Mouse (Mus musculus) MEL (cell line): Measurements from ENCODE around the gene 1600012H06Rik. TPM values are rescaled to one million over a fixed set of nuclear protein-coding genes. Genes with fewer than 3 reads are reported as not detected.
A peak's percentile ranks its signal among the peaks of the same experiment; 100 is the strongest.
"Not testable (repeated sequence)": the region's sequence is repeated elsewhere in the genome, so short reads cannot be mapped to it uniquely, and the experiment has no call there.

Experiments used
- DNase-seq: peaks from one replicate; pipeline ENCODE4 v3.0.0; 2011; ENCODE audit warnings: low read depth, low spot score
- H3K27ac ChIP-seq: 2 replicates; pipeline ENCODE4 v1.5.1; 2012; ENCODE audit warnings: low read depth, mild to moderate bottlenecking, control low read depth, low read length, moderate library complexity; ENCODE audit not compliant: control insufficient read depth
- H3K27me3 ChIP-seq, 2 experiments: fragments of 150-350 bp in 1 of 2; sonication (generic) in 1 of 2; 2 replicates each; pipeline ENCODE4 v1.6.1; 2012; ENCODE audit warnings: low read length in 2 of 2, mild to moderate bottlenecking in 2 of 2, improper control_type of control experiment in 1 of 2, moderate library complexity in 1 of 2; ENCODE audit not compliant: insufficient read depth in 2 of 2, control insufficient read depth in 1 of 2
- H3K36me3 ChIP-seq, 2 experiments: 2 replicates each; pipeline ENCODE4 v1.6.1; 2012 to 2014; ENCODE audit warnings: low read length in 2 of 2, improper control_type of control experiment in 1 of 2, inconsistent platforms in 1 of 2, mild to moderate bottlenecking in 1 of 2; ENCODE audit not compliant: insufficient read depth in 2 of 2, control insufficient read depth in 1 of 2
- H3K4me1 ChIP-seq, 2 experiments: fragments of 150-350 bp in 1 of 2; sonication (generic) in 1 of 2; 2 replicates each; pipeline ENCODE4 v1.6.1; 2012; ENCODE audit warnings: low read length in 2 of 2, improper control_type of control experiment in 1 of 2, mild to moderate bottlenecking in 1 of 2; ENCODE audit not compliant: insufficient read depth in 2 of 2, control insufficient read depth in 1 of 2
- H3K4me3 ChIP-seq, 2 experiments: fragments of 150-350 bp in 1 of 2; sonication (generic) in 1 of 2; 2 replicates each; pipeline ENCODE4 v1.5.1; 2012; ENCODE audit warnings: low read depth in 2 of 2, low read length in 2 of 2, mild to moderate bottlenecking in 2 of 2, moderate library complexity in 2 of 2, control low read depth in 1 of 2, improper control_type of control experiment in 1 of 2; ENCODE audit not compliant: control insufficient read depth in 1 of 2, insufficient read depth in 1 of 2
- H3K79me2 ChIP-seq: 2 replicates; pipeline ENCODE4 v1.6.1; 2012; ENCODE audit warnings: mild to moderate bottlenecking, low read length, moderate library complexity; ENCODE audit not compliant: control insufficient read depth, poor library complexity, insufficient read depth
- H3K9ac ChIP-seq: 2 replicates; pipeline ENCODE4 v1.6.1; 2012; ENCODE audit warnings: low read depth, mild to moderate bottlenecking, control low read depth, low read length, moderate library complexity; ENCODE audit not compliant: control insufficient read depth, poor library complexity, severe bottlenecking
- H3K9me3 ChIP-seq: fragments of 150-350 bp; sonication (generic); replicated peaks from 2 replicates; pipeline ENCODE4 v1.6.1; 2012; ENCODE audit warnings: mild to moderate bottlenecking, low read length, improper control_type of control experiment, moderate library complexity; ENCODE audit not compliant: insufficient read depth
- CHD2 ChIP-seq: IDR thresholded peaks from 2 replicates; pipeline ENCODE4 v1.6.1; 2011; ENCODE audit warnings: low read length, improper control_type of control experiment
- CTCF ChIP-seq, 3 experiments: IDR thresholded peaks in 2 of 3; conservative IDR thresholded peaks in 1 of 3; 2 replicates each; pipeline ENCODE4 v1.5.1; 2011 to 2012; ENCODE audit warnings: low read length in 3 of 3, low read depth in 2 of 3, mild to moderate bottlenecking in 2 of 3, improper control_type of control experiment in 1 of 3, inconsistent platforms in 1 of 3, mixed read lengths in 1 of 3, moderate library complexity in 1 of 3; ENCODE audit not compliant: control insufficient read depth in 1 of 3, insufficient read depth in 1 of 3, poor library complexity in 1 of 3, severe bottlenecking in 1 of 3
- E2F4 ChIP-seq: IDR thresholded peaks from 2 replicates; pipeline ENCODE4 v1.6.1; 2011; ENCODE audit warnings: low read depth, low read length, improper control_type of control experiment, borderline replicate concordance
- EP300 ChIP-seq, 2 experiments: IDR thresholded peaks; 2 replicates each; pipeline ENCODE4 v1.6.1; 2011; ENCODE audit warnings: improper control_type of control experiment in 2 of 2, low read length in 2 of 2, low read depth in 1 of 2, mild to moderate bottlenecking in 1 of 2
- MXI1 ChIP-seq: IDR thresholded peaks from 2 replicates; pipeline ENCODE4 v1.6.1; 2011; ENCODE audit warnings: mild to moderate bottlenecking, low read depth, low read length, improper control_type of control experiment
- MYB ChIP-seq: IDR thresholded peaks from 2 replicates; pipeline ENCODE4 v1.6.1; 2011; ENCODE audit warnings: mild to moderate bottlenecking, low read depth, low read length, improper control_type of control experiment
- POLR2AphosphoS5 ChIP-seq: IDR thresholded peaks from 2 replicates; pipeline ENCODE4 v1.6.1; 2012; ENCODE audit warnings: low read depth, borderline replicate concordance, mild to moderate bottlenecking, inconsistent platforms, low read length, moderate library complexity, mixed read lengths
- RAD21 ChIP-seq: IDR thresholded peaks from 2 replicates; pipeline ENCODE4 v1.6.1; 2011; ENCODE audit warnings: mild to moderate bottlenecking, low read depth, low read length, improper control_type of control experiment
- SIN3A ChIP-seq: IDR thresholded peaks from 2 replicates; pipeline ENCODE4 v1.6.1; 2012; ENCODE audit warnings: low read length, improper control_type of control experiment, inconsistent platforms
- SMC3 ChIP-seq: IDR thresholded peaks from 2 replicates; pipeline ENCODE4 v1.6.1; 2011; ENCODE audit warnings: low read depth, low read length, improper control_type of control experiment
- USF1 ChIP-seq: IDR thresholded peaks from 2 replicates; pipeline ENCODE4 v1.6.1; 2014; ENCODE audit warnings: low read depth, mild to moderate bottlenecking, inconsistent platforms, low read length, improper control_type of control experiment, moderate library complexity
- ZC3H11A ChIP-seq: IDR thresholded peaks from 2 replicates; pipeline ENCODE4 v1.6.1; 2012; ENCODE audit warnings: low read depth, mild to moderate bottlenecking, inconsistent platforms, low read length, improper control_type of control experiment
- ZNF384 ChIP-seq: IDR thresholded peaks from 2 replicates; pipeline ENCODE4 v1.6.1; 2012; ENCODE audit warnings: low read depth, mild to moderate bottlenecking, inconsistent platforms, low read length, improper control_type of control experiment
- polyA plus RNA-seq, 2 experiments: library from polyadenylated mRNA; stranded (reverse) in 1 of 2; unstranded in 1 of 2; fragments of >175 nt in 1 of 2; fragments of >200 nt in 1 of 2; gene quantifications; 2 replicates each; pipeline versions ENCODE4 v1.2.1 to v1.2.4; 2012; ENCODE audit warnings: low replicate concordance in 2 of 2, low read depth in 1 of 2; ENCODE audit not compliant: insufficient read length in 2 of 2, insufficient read depth in 1 of 2, missing spikeins in 1 of 2
- total RNA-seq: library from RNA; depleted of rRNA; stranded (reverse); fragments of 300-350 nt; gene quantifications from 2 replicates; pipeline ENCODE4 v1.2.3, GENCODE M21; 2012

Gene 1600012H06Rik
- total and polyA plus RNA-seq, 3 experiments = 5.0 to 6.5 TPM; not detected in 1

DNA sequence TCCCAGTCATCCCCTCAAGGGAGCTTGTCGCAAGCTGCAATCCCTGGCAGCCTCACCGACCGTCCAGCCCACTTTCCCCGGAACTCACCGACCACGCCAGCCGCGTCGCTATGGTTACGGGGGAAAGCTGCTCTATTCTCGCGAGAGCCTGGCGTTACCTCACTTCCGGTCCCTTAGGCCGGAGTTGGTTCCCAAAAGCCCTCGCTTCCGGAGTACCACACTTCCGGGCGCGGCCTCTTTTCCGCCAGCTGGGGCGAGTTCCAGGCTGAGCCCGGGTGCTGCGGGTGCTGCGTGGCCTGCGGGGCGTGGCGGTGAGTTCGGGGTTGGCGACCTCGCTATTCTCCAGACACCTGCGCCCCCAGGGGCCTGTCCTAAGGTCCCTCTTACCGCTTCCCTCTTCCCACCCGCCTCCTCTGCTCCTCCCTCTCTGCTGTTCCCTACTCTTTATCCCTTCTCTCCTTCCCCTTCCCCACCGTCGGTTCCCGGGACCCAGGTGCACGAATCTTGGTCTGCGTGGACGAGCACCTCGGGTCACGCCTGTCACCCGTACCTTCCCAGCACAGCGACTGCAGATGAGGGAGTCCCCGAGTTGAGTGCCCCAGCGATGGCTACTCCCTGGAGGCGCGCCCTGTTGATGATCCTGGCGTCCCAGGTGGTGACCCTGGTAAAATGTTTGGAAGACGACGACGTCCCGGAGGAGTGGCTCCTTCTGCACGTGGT lies at the start of gene 1600012H06Rik, which contains the start of gene Wdr27 (continued):
- TF ChIP-seq USF1 (no peak), SIN3A (peak; percentile 100), E2F4 (no peak), MYB (no peak)

DNA sequence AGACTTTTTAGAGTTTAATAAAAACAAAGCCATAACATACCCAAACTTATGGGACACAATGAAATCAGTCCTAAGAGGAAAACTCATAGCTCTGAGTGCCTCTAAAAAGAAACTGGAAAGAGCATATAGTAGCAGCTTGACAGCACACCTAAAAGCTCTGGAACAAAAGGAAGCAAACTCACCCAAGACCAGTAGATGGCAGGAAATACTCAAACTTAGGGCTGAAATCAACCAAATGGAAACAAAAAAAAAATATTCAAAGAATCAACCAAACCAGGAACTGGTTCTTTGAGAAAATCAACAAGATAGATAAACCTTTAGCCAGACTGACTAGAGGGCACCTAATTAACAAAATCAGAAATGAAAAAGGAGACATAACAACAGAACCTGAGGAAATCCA lies 47.9 kb upstream of the 1600012H06Rik start:
- not testable (repeated sequence) for H3K36me3 ChIP-seq, H3K79me2 ChIP-seq, DNase-seq, H3K9me3 ChIP-seq, H3K4me3 ChIP-seq, H3K9ac ChIP-seq, H3K27me3 ChIP-seq, H3K27ac ChIP-seq, H3K4me1 ChIP-seq
- TF ChIP-seq CTCF (IDR thresholded peaks at IDR 0.05 in 2 of 3, conservative IDR thresholded peaks at IDR 0.05 in 1 of 3; ENCODE audit: control insufficient read depth in 1 of 3, insufficient read depth in 1 of 3, low read depth in 2 of 3, low read length in 3 of 3, poor library complexity in 1 of 3, severe bottlenecking in 1 of 3) (peak in 1 of 3 experiments; percentile 33; a peak in 2 of 6 replicates), SMC3 (peak; percentile 33), RAD21 (peak; percentile 46), ZNF384 (peak; percentile 66)

DNA sequence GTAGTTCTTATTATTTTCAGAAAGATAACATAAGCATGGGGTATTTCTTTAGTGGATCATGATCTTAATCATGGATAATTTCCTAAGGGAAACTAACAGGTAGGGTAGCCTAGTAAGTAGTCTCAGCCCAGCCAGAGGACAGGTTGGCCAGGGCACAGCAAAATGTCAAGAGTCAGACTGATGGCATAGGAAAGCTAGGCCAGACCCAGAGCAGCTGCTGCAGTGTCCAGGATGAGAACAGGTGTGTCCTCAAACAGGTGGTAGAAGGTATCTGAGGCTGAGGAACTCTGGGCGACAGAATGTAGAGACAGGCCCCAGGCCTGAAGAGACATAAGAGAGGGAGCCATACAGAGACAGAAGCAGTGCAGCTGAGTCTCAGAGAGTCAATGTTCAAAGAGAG lies 44.0 kb upstream of the 1600012H06Rik start:
- no peaks in the 10 kb centered on the region for H3K36me3 ChIP-seq
- no peaks in the 10 kb centered on the region for H3K79me2 ChIP-seq
- no peak for DNase-seq
- H3K4me3 ChIP-seq = no peak overlapping the region
- no peak overlapping the region for H3K9ac ChIP-seq
- H3K4me1 ChIP-seq = no peaks in the 10 kb centered on the region
- H3K27ac ChIP-seq = no peak overlapping the region
- H3K27me3 ChIP-seq = peaks cover 0 to 2% of the 10 kb centered on the region in 2 experiments; a peak in 2 of 4 replicates
- TF ChIP-seq EP300 (IDR thresholded peaks at IDR 0.05; ENCODE audit: low read depth in 1 of 2, low read length in 2 of 2) (no peak), POLR2AphosphoS5 (no peak), RAD21 (no peak), CHD2 (no peak), MXI1 (no peak), ZC3H11A (no peak), CTCF (IDR thresholded peaks at IDR 0.05 in 2 of 3, conservative IDR thresholded peaks at IDR 0.05 in 1 of 3; ENCODE audit: control insufficient read depth in 1 of 3, insufficient read depth in 1 of 3, low read depth in 2 of 3, low read length in 3 of 3, poor library complexity in 1 of 3, severe bottlenecking in 1 of 3) (no peak)
- no peaks in the 10 kb centered on the region for H3K9me3 ChIP-seq
